Mouse (Mus musculus): Measurements from ENCODE around the gene Polg2.
A peak's percentile ranks its signal among the peaks of the same experiment; 100 is the strongest.

- TF ChIP-seq CTCF (IDR thresholded peaks at IDR 0.05; ENCODE audit: low read depth) (no peak), EP300 (IDR thresholded peaks at IDR 0.05; ENCODE audit: low read depth) (0 out of 2 replicates have a peak, but pooled peaks have one; percentile 2)
These were observed 28.0 kb downstream of the Polg2 start, which contains the start of gene Milr1 for GRCm38 (mm10) chr11:106751039-106752018.

Measured in liver, postnatal 0 days (tissue).